Mouse (Mus musculus) urinary bladder, postnatal 0 days (tissue): ENCODE measurements around the gene Slc16a14. TPM values are rescaled to one million over a fixed set of nuclear protein-coding genes. Genes with fewer than 3 reads are reported as not detected.

Experiments
- polyA plus RNA-seq: library from polyadenylated mRNA; unstranded; fragments of >200 nt; fragmentation: Nextera tagmentation; extraction: Ambion mirVana; gene quantifications from 2 replicates; pipeline ENCODE4 v1.2.1, GENCODE M21; 2015

Slc16a14 gene
- polyA plus RNA-seq = 1.4 and 2.7 TPM in 2 replicates

DNA sequence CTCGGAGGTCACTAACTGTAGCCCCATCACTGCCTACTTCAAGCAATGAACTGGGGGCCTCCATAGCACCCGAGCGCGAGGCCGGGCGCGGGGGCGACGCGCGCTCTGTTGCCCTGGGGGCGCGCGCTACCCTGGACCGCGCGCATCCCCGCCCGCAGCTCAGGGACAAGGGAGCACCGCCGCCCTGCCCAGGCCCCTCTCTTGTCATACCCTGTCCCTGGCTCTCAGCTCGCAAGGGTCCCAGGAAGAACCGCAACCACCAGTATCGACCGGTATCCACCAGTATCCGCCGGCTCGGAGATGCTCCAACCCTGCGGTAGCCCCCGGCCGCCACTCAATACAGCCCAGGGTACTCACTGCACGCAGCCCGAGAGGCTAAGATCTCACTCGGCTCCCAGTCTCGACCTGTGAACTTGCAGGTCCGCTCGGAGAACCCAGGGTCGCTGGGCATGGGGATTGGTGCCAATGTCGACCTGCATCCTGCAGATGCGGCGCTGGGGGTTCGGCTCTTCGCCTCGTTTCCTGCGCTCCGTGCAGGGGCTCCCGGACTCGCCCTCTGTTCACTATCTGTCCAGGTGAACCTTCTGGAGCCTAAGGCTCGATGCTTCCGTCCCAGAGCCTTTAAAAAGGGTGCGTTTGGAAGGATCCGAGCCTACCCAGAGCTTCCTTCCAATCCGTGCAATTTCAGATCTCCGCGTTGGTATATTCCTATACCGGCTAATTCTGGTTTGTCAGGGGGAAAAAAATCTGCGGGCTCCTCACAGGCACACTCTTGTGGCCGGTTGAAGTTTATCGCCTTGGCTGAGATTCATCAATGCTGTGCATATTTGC, at the start of gene Slc16a14:
Gene Slc16a14 (minus strand): TSS at position 632 of the 831 bp plus-strand sequence.

Other genes with a start within 250 kb of the Slc16a14 start
- gene Dner, start 238.9 kb downstream of the Slc16a14 start, polyA plus RNA-seq = 2.0 and 2.3 TPM in 2 replicates
- gene Fbxo36, start 95.3 kb downstream of the Slc16a14 start, polyA plus RNA-seq = 8.4 and 10.7 TPM in 2 replicates
- 29.2 and 38.6 TPM in 2 replicates for gene Trip12, start 94.6 kb downstream of the Slc16a14 start, polyA plus RNA-seq
- not detected in 2 replicates for gene Gm10553, start 165.0 kb upstream of the Slc16a14 start, polyA plus RNA-seq
- gene A530032D15Rik, start 174.7 kb upstream of the Slc16a14 start, polyA plus RNA-seq = not detected in 2 replicates